Mouse (Mus musculus) right cerebral cortex, adult 2 months (tissue): ENCODE results near the gene Cbx5.
A peak's percentile ranks its signal among the peaks of the same experiment; 100 is the strongest.
"Not testable (repeated sequence)": the region's sequence is repeated elsewhere in the genome, so short reads cannot be mapped to it uniquely, and the experiment has no call there.

Source experiments
- DNase-seq, 2 experiments: peaks; one replicate each; pipeline ENCODE4 v3.0.0; 2021 to 2022; ENCODE audit warnings: low spot score in 2 of 2

Cbx5 gene

DNA sequence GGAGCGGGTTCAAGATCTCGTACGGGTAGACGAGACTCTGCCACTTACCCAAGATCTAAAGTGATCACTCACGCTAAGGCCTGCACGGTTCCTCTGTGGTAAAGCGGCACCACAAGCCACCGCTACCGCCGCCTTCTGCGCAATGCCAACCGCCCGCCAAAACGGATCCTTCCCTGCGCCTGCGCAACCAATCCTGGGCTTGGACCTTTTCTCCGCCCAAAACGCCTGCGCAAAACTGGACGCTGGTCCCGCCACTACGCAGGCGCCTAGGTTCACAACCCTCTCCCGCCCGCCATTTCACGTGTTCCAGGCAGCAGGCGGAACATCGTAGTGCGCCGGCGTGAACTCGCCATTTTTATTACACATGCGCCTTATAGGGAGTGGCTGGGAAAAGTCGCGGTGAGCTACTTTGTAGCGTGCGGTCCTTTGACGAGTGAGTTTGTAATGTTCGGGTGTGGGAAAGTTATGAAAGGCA lies at the start of gene Cbx5:
Gene Cbx5 (minus strand): TSS at position 132 of the 475 bp plus-strand sequence.
- DNase-seq, result peak; percentile 99

DNA sequence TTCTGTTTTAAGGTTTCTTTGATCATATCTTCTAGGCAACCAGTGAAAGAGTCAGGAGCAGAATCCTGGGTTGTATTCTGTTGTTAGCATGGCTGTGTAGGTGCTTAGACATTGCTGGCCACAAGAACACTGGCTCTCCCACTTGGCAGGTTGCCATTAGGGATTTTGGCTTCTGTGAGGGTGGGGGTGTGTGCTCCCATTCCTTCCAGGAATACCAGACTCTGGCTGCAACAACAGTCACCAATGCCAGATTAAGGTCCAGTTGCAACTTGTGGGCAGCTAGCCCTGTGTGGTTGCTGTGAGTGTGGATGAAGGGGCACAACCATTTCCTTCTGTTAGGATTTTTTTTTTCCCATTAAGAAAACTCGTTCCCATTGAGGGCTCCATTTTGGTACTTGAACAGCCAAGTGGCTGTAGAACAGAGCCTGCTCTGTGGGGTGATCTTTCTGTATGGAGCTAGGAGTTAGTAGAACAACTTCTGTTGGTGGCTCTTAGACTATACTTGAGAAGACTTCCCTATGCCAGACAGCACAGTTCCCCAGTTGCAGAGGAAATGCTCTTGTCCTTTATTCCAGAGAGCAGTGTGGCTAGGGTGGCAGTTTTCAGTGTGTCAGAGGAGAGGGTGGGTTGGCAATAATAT lies 46.3 kb upstream of the Cbx5 start:
- DNase-seq, result peak in 1 of 2 experiments; percentile 29

DNA sequence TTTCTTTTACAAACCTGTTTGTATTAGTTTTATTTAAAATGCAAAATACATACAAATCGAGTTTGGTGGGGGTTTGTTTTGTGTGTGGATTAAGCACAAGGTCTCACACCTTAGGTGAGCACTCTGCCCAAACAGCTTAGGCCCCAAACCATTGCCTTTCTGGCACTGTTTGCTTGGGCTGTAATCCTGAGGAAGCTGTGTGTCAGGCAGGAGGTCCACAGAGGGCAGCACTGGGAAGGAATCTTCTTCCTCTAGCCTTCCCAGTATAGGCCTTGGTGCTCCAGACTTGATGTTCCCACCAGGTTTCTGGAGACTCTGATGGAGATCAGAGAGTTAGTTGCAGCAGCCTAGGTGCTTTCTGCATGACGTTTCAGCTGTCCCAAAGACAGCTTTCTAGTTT lies 45.0 kb upstream of the Cbx5 start:
- DNase-seq, result peak in 1 of 2 experiments; percentile 8

DNA sequence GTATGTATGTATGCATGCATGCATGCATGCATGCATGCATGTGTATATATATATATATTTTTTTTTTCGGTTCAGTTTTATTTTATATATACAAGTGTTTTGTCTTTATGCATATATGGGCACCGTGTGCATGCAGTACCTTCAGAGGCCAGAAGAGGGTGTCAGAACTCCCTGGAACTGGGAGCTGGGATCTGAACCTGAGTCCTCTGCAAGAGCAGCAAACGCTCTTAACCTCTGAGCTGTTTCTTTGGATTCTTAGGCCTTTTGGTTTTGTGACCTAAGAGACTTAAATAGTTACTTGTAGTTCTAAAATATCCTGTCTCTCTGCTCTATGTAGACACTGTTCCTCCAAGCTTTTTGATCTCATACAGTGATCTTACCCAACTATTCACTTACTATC lies 44.5 kb upstream of the Cbx5 start:
- peak in 1 of 2 experiments; percentile 43 for DNase-seq

DNA sequence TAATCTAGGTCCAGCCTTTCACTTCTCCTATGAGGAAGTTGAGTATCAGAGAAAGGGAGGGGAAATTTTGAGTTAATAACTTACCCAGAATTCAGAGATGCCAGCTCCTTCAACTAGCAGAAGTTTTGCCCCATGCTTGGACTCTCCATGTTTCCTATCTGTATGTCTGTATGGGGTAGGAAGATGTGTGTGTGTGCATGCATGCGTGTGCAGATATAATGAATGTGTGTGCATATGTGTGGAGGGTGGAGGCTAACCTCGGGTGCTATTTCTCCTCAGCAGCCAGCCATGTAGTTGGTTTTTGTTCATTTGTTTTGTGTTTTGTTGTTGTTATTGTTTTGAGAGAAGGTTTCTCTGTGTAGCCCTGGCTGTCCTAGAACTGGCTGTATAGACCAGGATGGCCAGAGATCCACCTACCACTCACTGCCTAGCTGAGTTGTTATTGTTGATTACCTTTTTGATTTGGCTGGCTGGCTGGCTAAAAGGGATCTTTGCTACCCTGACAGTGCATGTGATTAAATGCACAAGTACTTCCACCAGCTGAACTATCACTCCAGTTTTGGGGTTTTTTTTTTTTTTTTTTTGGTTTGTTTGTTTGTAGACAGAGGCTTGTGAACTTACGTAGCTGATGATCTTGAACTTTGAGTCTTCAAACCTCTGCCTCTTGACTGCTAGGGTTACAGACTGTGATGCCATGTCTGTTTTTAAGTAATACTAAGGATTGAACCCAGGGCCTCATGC lies 42.0 kb upstream of the Cbx5 start:
- DNase-seq, result no peak

DNA sequence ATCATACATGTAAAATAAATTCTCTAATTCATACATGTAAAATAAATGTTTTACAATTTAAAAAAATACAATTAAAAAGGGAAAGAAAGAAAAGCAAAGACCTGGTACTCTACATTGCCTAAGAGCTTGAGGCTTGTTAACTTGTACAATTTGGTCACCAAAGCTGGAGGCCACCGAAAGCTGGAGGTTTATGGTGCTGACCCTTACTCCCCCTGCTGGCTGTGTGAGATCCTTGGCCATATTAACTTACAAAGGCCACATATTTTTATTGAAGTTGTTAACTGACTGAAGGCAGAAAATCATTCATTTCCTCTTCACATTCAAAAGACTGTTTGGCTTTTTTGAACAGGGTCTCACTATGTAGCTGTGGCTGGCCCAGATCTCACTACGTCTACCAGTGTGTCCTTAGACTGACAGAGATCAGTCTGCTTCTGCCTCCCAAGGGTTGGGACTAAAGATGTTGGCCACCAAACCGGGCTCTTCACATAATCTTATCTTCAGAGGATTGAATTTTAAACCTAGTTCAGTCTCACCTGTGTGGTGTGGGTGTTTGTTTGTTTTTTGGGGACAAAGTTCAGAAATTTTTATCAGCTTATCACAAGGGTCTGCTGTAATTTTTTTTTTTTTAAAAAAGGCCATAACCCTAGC lies 41.3 kb upstream of the Cbx5 start:
- DNase-seq, result no peak

DNA sequence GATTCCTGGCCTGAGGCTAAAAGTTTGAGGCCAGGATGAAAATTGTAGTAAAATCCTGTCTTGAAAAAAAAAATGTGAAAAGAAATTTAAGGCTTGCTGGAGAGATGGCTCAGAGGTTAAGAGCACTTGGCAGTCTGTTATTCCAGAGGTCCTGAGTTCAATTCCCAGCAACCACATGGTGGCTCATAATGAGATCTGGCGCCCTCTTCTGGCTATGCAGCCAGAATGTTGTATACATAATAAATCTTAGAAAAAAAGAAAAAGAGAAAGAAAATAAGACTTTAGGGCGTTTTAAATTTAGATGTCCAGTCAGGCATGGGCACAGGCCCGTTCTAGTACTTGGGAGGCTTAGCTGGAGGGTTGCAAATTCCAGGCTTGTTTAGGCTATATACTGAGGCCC lies 40.1 kb upstream of the Cbx5 start:
- DNase-seq, result no peak

DNA sequence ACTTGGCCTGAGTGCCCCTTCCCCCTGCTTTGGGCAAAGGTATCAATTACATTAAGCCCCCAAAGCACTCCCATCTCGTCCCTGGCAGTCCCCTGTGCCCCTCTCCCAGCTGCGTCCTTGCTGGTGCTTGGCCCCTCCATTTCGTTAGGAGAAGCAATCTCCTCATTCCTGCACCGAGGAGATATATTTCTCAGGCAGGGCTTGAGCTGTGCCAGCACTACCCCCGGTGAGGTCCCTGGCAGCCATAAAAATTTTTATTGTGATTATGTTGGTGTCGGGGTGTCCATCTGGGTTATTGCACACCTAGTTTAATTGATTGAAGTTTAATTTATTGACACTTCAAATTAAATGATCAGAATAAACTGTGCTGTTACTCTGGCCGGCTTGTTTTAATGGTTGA lies 38.3 kb upstream of the Cbx5 start:
- no peak for DNase-seq

DNA sequence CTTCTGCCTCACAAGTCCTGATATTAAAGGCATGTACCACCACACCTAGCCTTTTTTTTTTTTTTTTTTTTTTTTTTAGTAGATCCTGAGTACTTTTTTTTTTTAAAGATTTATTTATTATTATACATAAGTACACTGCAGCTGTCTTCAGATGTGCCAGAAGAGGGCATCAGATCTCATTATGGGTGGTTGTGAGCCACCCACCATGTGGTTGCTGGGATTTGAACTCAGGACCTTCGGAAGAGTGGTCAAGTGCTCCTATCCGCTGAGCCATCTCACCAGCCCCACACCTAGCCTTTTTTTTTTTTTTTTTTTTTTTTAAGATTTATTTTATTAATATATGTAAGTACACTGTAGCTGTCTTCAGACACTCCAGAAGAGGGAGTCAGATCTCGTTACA lies 36.3 kb upstream of the Cbx5 start:
- not testable (repeated sequence) for DNase-seq

DNA sequence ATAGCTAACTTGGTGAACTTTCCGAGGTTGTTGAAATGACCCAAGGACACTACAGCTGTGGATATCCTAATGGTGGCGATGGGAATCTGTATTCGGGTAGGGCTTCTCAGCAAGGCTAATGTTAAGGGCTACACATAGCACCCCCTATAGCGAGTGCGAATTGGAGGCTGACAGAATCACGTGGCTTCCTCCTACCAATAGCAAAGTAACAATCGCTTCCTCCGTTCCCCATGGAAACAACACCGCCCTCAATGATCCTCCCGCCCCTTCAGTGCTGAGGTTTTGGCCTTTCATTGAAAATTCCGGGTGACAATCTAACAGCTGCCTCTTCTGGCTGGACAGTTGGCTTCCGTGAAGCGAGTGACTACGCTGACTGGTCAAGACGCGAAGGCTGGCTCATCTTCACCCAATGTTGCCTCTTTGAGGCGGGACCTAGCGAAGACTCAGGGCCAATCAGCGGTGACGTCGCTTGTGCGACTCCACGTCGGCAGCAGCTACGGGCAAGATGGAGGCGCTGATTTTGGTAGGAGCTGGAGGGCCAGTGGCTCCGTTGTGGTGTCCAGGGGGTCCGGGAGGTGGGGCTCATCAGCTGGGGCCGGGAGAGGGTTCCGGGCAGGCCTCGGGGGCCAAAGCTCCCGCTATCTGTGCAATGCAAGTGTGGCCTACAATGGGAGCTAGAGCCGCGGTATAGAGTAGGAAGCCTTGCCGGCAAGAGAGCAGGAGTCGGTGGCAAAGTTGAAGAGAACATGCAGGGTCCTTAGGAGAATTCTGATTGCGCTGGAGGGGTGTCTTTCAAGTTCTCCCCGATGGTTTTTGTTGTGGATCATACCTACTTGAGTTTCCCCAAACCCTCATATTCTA lies 33.0 kb upstream of the Cbx5 start, which contains the start of gene Copz1:
Gene Copz1 (plus strand): TSS at position 296 of the 861 bp plus-strand sequence.
- peak; percentile 97 to 98 for DNase-seq

DNA sequence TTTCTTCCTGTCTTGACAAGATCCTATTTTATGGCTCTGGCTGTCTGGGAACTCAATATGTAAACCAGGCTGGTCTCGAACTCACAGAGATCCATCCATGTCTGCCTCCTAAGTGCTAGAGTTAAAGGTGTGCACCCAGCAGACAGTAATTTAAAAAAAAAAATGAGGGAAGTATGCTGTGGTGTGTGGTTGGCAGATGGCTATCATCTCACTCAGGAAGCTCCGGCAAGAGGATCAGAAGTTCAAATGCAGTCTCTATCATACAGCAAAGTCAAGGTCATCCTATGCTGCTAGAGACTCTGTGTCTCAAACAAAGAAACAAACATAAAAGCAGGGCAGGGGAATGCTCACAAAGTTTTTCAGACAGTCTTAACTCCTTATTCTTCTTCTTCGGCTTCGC lies 29.3 kb upstream of the Cbx5 start:
- no peak for DNase-seq

DNA sequence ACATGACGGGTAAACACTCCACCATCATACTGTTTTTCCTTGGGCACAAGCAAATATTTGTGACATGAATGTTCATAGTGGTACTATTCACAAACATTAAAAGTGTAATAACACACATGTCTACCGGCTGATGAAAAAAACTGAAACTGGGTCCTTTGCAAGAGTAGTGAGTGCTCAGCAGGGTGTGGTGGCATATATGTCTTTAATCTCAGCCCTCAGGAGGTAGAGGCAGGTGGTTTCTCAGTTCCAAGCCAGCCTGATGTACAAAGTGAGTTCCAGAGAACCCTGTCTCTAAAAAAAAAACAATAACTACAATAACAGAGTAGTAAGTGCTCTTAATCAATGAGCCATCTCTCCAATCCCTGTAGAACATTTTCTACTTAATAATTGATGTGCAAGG lies 25.2 kb upstream of the Cbx5 start:
- no peak for DNase-seq

DNA sequence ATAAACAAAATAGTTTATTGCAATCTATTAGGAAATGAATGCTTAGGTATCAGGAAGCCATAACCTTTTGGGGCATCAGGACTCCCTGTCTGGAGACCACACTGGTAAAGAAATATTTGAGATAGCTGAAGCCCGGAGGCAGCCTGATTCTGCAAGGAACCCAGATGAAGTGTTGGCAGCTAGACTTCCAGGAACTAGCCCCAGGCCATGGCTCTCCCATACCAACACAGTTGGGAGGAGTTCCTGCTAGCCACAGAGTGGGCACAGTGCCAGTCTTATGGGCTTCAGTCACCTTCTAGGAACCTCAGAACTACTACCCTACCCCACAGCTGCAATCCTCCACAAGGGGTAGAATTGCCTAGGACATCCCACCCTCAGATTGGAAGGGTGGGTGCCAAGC lies 20.4 kb upstream of the Cbx5 start:
- DNase-seq, result no peak

DNA sequence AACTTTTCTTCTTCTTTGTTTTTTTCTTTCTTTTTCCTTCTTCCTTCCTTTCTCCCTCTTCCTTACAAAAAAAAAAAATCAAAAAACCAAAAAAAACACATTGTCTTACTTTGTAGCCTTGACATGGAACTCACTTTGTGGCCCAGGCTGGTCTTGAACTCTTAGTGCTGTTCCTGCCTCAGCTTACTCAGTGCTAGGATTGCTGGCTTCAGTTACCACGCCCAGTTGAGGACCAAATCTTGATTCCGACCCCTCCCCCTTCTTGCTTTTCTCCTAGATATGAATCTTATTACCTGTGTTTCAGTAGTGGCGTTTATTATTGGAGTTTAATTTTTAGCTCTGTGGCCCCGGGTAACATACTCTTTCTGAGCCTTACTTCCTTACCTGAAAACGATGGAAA lies 19.5 kb upstream of the Cbx5 start:
- DNase-seq, result no peak

DNA sequence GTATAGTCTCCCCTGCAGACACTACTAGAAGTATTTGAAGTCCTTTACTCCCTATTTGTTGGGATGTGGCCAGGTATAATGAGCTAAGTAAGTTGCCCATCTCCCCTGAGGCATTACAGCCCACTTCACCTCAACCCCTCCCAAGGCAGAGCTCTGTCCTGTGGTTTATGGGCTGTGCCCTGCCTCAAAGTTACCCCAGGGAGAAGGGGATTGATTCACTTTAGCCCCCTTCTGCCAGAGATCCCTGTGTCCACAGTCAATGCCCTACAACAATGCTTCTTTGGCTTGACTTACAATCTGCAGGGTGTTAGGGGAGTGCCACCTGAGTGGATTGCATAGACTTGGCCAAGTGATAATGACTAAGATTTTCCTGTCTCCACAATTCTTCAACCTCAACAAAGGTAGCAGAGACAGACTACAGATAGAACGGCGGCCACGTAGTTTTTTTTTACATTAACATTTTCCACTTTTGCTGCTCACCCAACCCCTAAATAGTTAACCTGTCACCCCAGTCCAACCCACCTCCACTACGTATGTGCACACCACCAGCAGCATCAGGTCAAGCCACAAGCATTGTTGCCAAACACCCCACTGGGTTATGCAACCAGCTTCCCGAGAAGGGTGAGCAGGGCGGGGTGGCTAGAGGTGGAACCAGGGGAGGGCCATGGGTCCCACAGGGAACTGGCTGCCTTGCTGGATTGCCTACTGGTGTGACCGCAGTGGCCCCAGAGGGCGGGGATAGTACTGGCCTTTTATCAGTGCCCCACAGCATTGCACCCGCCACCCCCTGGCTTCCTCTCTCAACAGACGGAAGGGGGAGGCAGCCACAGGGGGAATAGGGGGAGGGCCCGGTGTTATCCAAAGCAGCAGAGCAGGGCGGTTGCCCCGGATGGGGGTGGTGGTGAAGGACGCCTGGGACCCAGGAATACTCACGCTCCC lies 18.4 kb upstream of the Cbx5 start, which contains the start of gene Nfe2:
Gene Nfe2 (minus strand): TSS at position 614 of the 939 bp plus-strand sequence.
- no peak for DNase-seq

DNA sequence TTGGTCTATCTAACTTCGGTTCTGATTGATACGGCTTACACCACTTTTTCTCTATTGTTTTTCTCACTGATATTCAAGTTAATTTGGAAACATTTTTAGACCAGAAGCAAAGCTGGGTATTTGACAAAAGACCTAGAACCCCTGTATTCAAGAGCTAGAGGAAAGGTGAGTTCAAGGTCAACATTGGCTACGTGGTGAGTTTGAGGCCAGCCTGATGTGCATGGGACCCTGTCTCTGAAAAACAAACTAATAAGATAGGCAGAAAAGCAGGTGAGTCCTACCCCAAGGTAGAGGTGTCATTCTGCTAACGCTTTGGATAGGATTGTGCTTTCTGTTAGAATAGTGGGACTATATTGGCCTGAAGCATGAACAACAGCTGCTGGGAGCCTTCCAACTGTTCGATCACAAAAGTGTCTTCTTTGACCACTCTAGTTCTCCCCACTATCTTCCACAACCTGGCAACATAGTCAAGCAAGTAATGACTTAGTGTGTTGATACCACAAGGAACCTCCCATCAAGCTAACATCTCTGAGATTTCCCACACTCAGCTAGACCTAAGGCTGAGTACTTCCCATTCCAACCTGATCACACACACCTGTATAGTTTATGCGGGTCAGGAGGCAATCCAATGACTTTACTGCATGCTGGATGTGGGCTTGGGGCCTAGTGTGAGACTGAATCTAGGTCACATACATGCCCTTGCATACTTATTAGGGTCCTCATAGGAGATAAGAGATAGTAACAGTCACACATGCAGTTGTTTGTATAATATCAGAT lies 16.8 kb upstream of the Cbx5 start:
- no peak for DNase-seq

DNA sequence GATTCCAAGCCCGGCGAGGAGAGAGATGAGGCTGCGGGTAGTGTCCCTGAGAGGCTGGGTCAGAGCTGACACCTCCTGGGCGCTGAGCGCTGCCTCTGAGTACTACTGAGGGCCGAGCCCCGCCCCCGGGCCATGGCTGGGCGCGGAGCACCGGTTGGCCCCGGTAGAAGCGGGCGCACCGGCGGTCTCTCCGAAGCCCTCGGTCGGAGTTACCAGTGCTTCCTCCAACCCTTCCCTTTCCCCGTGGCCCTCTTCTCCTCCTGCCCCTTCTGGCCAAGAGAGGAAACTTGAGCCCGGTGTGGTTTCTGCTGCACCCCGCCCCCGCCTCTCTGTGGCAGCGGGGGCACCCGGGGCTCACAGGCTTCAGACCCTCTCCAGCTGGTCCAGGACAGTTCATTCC lies 15.6 kb upstream of the Cbx5 start:
- DNase-seq, result no peak

DNA sequence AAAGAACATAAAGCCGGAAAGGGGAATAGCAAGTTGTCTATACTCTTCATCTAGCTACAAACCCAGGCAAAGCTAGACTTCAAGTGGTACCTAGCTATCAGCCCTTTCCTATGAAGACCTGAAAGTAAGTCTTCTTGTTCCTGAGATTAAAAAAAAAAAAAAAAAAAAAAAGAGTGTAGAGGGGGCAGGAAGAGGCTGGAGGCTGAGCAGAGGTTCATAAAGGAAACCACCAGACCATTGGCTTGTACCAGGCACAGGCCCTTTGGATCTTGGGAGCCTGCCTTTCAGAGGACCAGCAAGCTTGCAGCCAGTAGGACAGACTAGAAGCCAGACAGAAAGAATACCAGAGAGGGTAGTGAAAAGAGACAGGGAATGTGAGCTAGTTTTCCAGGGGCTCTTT lies 13.7 kb upstream of the Cbx5 start:
- DNase-seq, result no peak

DNA sequence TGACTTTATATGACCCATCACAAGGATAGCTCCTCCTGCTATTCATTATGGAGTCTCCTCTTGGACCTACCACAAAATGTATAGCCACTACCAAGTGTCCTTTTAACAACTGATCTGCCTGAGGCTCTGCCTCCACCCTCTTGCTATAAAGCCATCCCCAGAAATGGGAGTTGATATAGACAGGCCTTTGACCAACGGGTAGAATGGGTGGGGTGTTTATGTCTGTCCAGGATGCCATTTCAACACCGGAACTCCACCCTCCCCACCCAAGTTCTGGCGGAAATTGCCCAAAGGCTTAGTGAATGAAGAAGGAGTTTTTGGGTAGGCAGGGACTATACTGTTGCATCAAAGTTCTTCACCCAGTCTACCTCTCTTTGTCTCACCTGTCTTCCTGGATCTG lies 13.0 kb upstream of the Cbx5 start:
- DNase-seq, result no peak

DNA sequence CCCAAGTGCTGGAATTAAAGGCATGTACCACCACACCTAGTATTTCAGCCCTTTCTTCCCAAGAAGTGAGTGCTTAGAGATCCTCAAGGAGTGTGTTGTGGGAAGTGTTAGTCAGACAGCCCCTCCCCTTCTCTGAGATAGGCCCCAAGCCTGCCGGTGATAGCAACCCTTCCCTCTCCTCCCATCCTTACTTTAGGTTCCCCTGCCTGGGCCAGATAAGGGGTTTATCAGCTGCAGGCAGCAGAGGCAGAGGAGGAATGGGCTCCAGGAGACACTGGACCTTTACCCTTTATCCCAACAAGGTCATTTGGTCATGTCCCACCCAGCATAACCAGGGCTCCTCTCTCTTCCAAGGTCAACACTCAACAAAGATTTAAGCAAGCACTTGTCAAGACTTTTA lies 12.0 kb upstream of the Cbx5 start:
- DNase-seq, result no peak
